ENCODE assay signal across 15 mouse cellular contexts in the genomic region with DNA sequence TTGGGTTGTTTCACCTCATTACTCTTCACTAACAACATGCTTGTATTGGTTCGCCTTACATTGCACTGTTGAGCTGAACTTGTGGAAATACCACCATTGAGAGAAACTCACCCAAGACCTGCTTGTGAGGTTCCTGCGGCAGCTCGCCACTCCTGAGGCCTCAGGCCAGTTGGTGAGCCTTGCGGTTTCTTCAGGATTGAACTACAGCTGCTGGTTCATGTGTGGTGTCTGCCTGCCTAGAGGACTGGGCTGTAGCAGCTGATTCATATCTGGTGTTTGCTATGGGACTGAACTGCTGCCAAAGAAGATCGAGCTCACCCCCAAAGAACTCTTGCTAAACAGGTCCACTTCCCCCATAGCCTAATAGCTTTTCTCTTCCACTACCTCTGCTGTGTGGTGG. TPM values are rescaled to one million over a fixed set of nuclear protein-coding genes. Genes with fewer than 3 reads are reported as not detected.
"Had no signal": no experiment of that assay in that cellular context is flagged by ENCODE, and none has a peak within 500 bp of the region (broad histone marks: within the 10 kb centered on the region; RNA-seq: fewer than 3 reads in every experiment).

No protein-coding gene starts in this region.

- H3K36me3 ChIP-seq: neural tube, embryonic 12.5 days; neural tube, embryonic 13.5 days; neural tube, embryonic 15.5 days; stomach, embryonic 15.5 days had no signal

- H3K27me3 ChIP-seq: neural tube, embryonic 12.5 days; neural tube, embryonic 13.5 days; neural tube, embryonic 15.5 days; stomach, embryonic 15.5 days had no signal

- H3K4me3 ChIP-seq: neural tube, embryonic 12.5 days; neural tube, embryonic 13.5 days; neural tube, embryonic 15.5 days; stomach, embryonic 15.5 days had no signal

- DNase-seq: right cerebral cortex, adult 18-20 months; right cerebral cortex, postnatal 14 days; right cerebral cortex, postnatal 25 days; right cerebral cortex, postnatal 4 days; spleen, adult 18-20 months; thymus, adult 18-20 months; thymus, adult 2 months; thymus, postnatal 14 days; thymus, postnatal 25 days; thymus, postnatal 36 days; thymus, postnatal 4 days had no signal

- H3K4me2 ChIP-seq: neural tube, embryonic 12.5 days; neural tube, embryonic 13.5 days; neural tube, embryonic 15.5 days; stomach, embryonic 15.5 days had no signal

RNA-seq across cellular contexts. Expression of a gene that starts 9.7 kb away (rescaled TPM):
- polyA plus RNA-seq: neural tube, embryonic 12.5 days had no signal
